Mouse (Mus musculus) mouse embryonic stem cell (cell line): ENCODE results near the gene Gm17067.
"Not testable (repeated sequence)": the region's sequence is repeated elsewhere in the genome, so short reads cannot be mapped to it uniquely, and the experiment has no call there.

ENCODE experiments used
- in situ Hi-C, 2 experiments: fragments of 300-500 bp; cut with MboI; formaldehyde crosslinking; loops; 1 replicate in 1 of 2; 3 replicates in 1 of 2; pipeline ENCODE4 v1.14.3; 2019 to 2020; ENCODE audit warnings: low sequenced_read_pairs in 2 of 2, low pct_unique_long_range_greater_than_20kb in 1 of 2, mixed read lengths in 1 of 2; ENCODE audit not compliant: unreplicated experiment in 1 of 2

Gene Gm17067

GRCm38 (mm10) chr7:42726917-42727316 is at the start of gene Gm17067:
TSS of gene Gm17067 (minus strand) at chr7:42727017.
- in situ Hi-C loops, result not testable (repeated sequence)

GRCm38 (mm10) chr7:42749836-42750235 is 23.0 kb upstream of the Gm17067 start:
- in situ Hi-C loops, result no loop called here

- in situ Hi-C loops, result no loop called here
Observed at GRCm38 (mm10) chr7:42738536-42739210, 11.9 kb upstream of the Gm17067 start.

GRCm38 (mm10) chr7:42693251-42693650 is 33.6 kb downstream of the Gm17067 start:
- in situ Hi-C loops, result not testable (repeated sequence)

GRCm38 (mm10) chr7:42692362-42693158 is 34.3 kb downstream of the Gm17067 start, which contains the start of gene Zfp975:
TSS of gene Zfp975 (minus strand) at chr7:42692742.
- in situ Hi-C loops, result not testable (repeated sequence)

- in situ Hi-C loops, result not testable (repeated sequence)
Observed at GRCm38 (mm10) chr7:42680081-42680480, 46.7 kb downstream of the Gm17067 start.

GRCm38 (mm10) chr7:42679646-42680045 is 47.2 kb downstream of the Gm17067 start:
- in situ Hi-C loops, result not testable (repeated sequence)

- in situ Hi-C loops, result not testable (repeated sequence)
Observed at GRCm38 (mm10) chr7:42660140-42660539, 66.7 kb downstream of the Gm17067 start.
